In genomic region chr17:24671346-24671745, GRCm38 (mm10) we compare ENCODE assay signal across 9 mouse cellular contexts. TPM values are rescaled to one million over a fixed set of nuclear protein-coding genes. Genes with fewer than 3 reads are reported as not detected.
DNase-seq lines count a peak whose midpoint lies in the region; ATAC-seq lines count a peak whose summit lies in the region.
"Had no signal": no experiment of that assay in that cellular context is flagged by ENCODE, and none has a peak within 500 bp of the region (broad histone marks: within the 10 kb centered on the region; RNA-seq: fewer than 3 reads in every experiment).

No protein-coding gene starts in this region.

- peak overlapping the region; percentile 98; the same call in 1 of the 2 replicates for H3K9ac ChIP-seq in heart, embryonic 12.5 days
- H3K9ac ChIP-seq in hindbrain, embryonic 14.5 days, result peak overlapping the region; percentile 29; the same call in 1 of the 2 replicates
- no peak overlapping the region; the same call in 1 of the 2 replicates for H3K9ac ChIP-seq in midbrain, embryonic 11.5 days (ENCODE audit: low read length)

- H3K27ac ChIP-seq in heart, embryonic 12.5 days (ENCODE audit: poor library complexity, severe bottlenecking), result no peak overlapping the region; the same call in 1 of the 2 replicates
- H3K27ac ChIP-seq in brown adipose tissue, adult 24 weeks (replicated peaks; ENCODE audit: low read depth, low read length), result no peak overlapping the region
- no peak overlapping the region for H3K27ac ChIP-seq in hindbrain, embryonic 14.5 days
- no peak overlapping the region for H3K27ac ChIP-seq in midbrain, embryonic 11.5 days (ENCODE audit: low read depth, low read length)

- no peak for DNase-seq in heart, adult 9 months (ENCODE audit: low spot score in 2 of 2)
- no peak for DNase-seq in hindbrain, embryonic 14.5 days (ENCODE audit: low spot score)
- DNase-seq in midbrain, embryonic 11.5 days (ENCODE audit: low spot score, missing footprints), result no peak
- no peak for DNase-seq in cerebellum, adult 8-10 months
- DNase-seq in cerebellum, adult 18-20 months, result no peak
- DNase-seq in left cerebral cortex, adult 11 months (ENCODE audit: low spot score), result no peak

- H3K36me3 ChIP-seq in heart, embryonic 12.5 days, result peaks cover under 1% of the 10 kb centered on the region
- no peaks in the 10 kb centered on the region for H3K36me3 ChIP-seq in hindbrain, embryonic 14.5 days (replicated peaks; ENCODE audit: control insufficient read depth, insufficient read depth)
- H3K36me3 ChIP-seq in midbrain, embryonic 11.5 days (ENCODE audit: control insufficient read depth, insufficient read depth, low read length), result no peaks in the 10 kb centered on the region

- no peaks in the 10 kb centered on the region for H3K27me3 ChIP-seq in heart, embryonic 12.5 days (replicated peaks)
- no peaks in the 10 kb centered on the region for H3K27me3 ChIP-seq in hindbrain, embryonic 14.5 days (ENCODE audit: control insufficient read depth, insufficient read depth, low read length)
- no peaks in the 10 kb centered on the region for H3K27me3 ChIP-seq in midbrain, embryonic 11.5 days (ENCODE audit: control insufficient read depth, insufficient read depth, low read length)

- H3K4me2 ChIP-seq in heart, embryonic 12.5 days, result peak overlapping the region; percentile 90
- peak overlapping the region; percentile 82; the same call in 1 of the 2 replicates for H3K4me2 ChIP-seq in hindbrain, embryonic 14.5 days (replicated peaks)
- H3K4me2 ChIP-seq in midbrain, embryonic 11.5 days, result no peak overlapping the region

- no peaks in the 10 kb centered on the region for H3K9me3 ChIP-seq in heart, embryonic 12.5 days (replicated peaks)
- H3K9me3 ChIP-seq in hindbrain, embryonic 14.5 days (ENCODE audit: control insufficient read depth, low read length), result no peaks in the 10 kb centered on the region
- H3K9me3 ChIP-seq in midbrain, embryonic 11.5 days (ENCODE audit: control insufficient read depth, low read length), result no peaks in the 10 kb centered on the region

- peaks cover 55% of the 10 kb centered on the region for H3K4me1 ChIP-seq in heart, embryonic 12.5 days (replicated peaks)
- H3K4me1 ChIP-seq in brown adipose tissue, adult 24 weeks (ENCODE audit: control insufficient read depth, insufficient read depth, insufficient read length, low read length), result peaks cover 13% of the 10 kb centered on the region
- H3K4me1 ChIP-seq in hindbrain, embryonic 14.5 days (replicated peaks; ENCODE audit: control insufficient read depth, insufficient read depth, low read length), result peaks cover 30% of the 10 kb centered on the region
- peaks cover 24% of the 10 kb centered on the region for H3K4me1 ChIP-seq in midbrain, embryonic 11.5 days (ENCODE audit: control insufficient read depth, insufficient read depth, low read length)

- WGBS in heart, embryonic 12.5 days, result 65% methylated on average over 5 of the region's 5 CpGs
- WGBS in hindbrain, embryonic 14.5 days, result 80% methylated on average over 5 of the region's 5 CpGs
- WGBS in midbrain, embryonic 11.5 days, result 80% methylated on average over 5 of the region's 5 CpGs

- ATAC-seq in heart, embryonic 12.5 days (ENCODE audit: insufficient number of reproducible peaks, low FRiP score), result no peak
- no peak for ATAC-seq in hindbrain, embryonic 14.5 days (ENCODE audit: low FRiP score)
- ATAC-seq in midbrain, embryonic 11.5 days (ENCODE audit: low FRiP score), result no peak

- peak overlapping the region; percentile 97; the same call in 1 of the 2 replicates for H3K4me3 ChIP-seq in heart, embryonic 12.5 days
- H3K4me3 ChIP-seq in brown adipose tissue, adult 24 weeks (ENCODE audit: insufficient read depth, low read depth, low read length), result 0 out of 2 replicates have a peak overlapping the region, but pooled peaks have one; percentile 10
- no peak overlapping the region for H3K4me3 ChIP-seq in hindbrain, embryonic 14.5 days (replicated peaks; ENCODE audit: low read length)
- peak overlapping the region; percentile 3; the same call in 1 of the 2 replicates for H3K4me3 ChIP-seq in midbrain, embryonic 11.5 days (ENCODE audit: low read depth, low read length)

RNA-seq across cellular contexts. Expression of gene Zfp598, which starts 1.9 kb away (rescaled TPM):
- polyA plus RNA-seq in heart, embryonic 12.5 days (2016; fragmentation: Nextera tagmentation; extraction: Ambion mirVana), result 20.1 and 21.2 TPM in 2 replicates
- polyA plus RNA-seq in brown adipose tissue, adult 24 weeks (2012; ENCODE audit: insufficient read depth, insufficient read length, missing spikeins), result 9.2 and 10.0 TPM in 2 replicates
- 22.8 and 25.6 TPM in 2 replicates for polyA plus RNA-seq in hindbrain, embryonic 14.5 days (2014; fragmentation: Nextera tagmentation; extraction: Ambion mirVana)
- polyA plus RNA-seq in midbrain, embryonic 11.5 days (2014; fragmentation: Nextera tagmentation; extraction: Ambion mirVana), result 23.5 and 24.9 TPM in 2 replicates

RNA-seq across cellular contexts. Expression of gene Npw, which starts 13.1 kb away (rescaled TPM):
- not detected in 2 replicates for polyA plus RNA-seq in heart, embryonic 12.5 days (2016; fragmentation: Nextera tagmentation; extraction: Ambion mirVana)
- polyA plus RNA-seq in brown adipose tissue, adult 24 weeks (2012; ENCODE audit: insufficient read depth, insufficient read length, missing spikeins), result not detected in 2 replicates
- 0.83 TPM in 1 of 2 replicates, not detected in the other for polyA plus RNA-seq in hindbrain, embryonic 14.5 days (2014; fragmentation: Nextera tagmentation; extraction: Ambion mirVana)
- not detected in 2 replicates for polyA plus RNA-seq in midbrain, embryonic 11.5 days (2014; fragmentation: Nextera tagmentation; extraction: Ambion mirVana)
- polyA plus RNA-seq: frontal cortex, adult 2 months had no signal

RNA-seq across cellular contexts. Expression of gene Syngr3, which starts 18.4 kb away (rescaled TPM):
- 0.68 and 1.0 TPM in 2 replicates for polyA plus RNA-seq in heart, embryonic 12.5 days (2016; fragmentation: Nextera tagmentation; extraction: Ambion mirVana)
- not detected in 2 replicates for polyA plus RNA-seq in brown adipose tissue, adult 24 weeks (2012; ENCODE audit: insufficient read depth, insufficient read length, missing spikeins)
- 178 and 220 TPM in 2 replicates for polyA plus RNA-seq in hindbrain, embryonic 14.5 days (2014; fragmentation: Nextera tagmentation; extraction: Ambion mirVana)
- 12.7 and 13.4 TPM in 2 replicates for polyA plus RNA-seq in midbrain, embryonic 11.5 days (2014; fragmentation: Nextera tagmentation; extraction: Ambion mirVana)

RNA-seq across cellular contexts. Expression of gene Slc9a3r2, which starts 21.2 kb away (rescaled TPM):
- 56.6 and 59.7 TPM in 2 replicates for polyA plus RNA-seq in heart, embryonic 12.5 days (2016; fragmentation: Nextera tagmentation; extraction: Ambion mirVana)
- polyA plus RNA-seq in brown adipose tissue, adult 24 weeks (2012; ENCODE audit: insufficient read depth, insufficient read length, missing spikeins), result 20.1 and 32.2 TPM in 2 replicates
- polyA plus RNA-seq in hindbrain, embryonic 14.5 days (2014; fragmentation: Nextera tagmentation; extraction: Ambion mirVana), result 53.5 and 56.9 TPM in 2 replicates
- 36.1 and 36.4 TPM in 2 replicates for polyA plus RNA-seq in midbrain, embryonic 11.5 days (2014; fragmentation: Nextera tagmentation; extraction: Ambion mirVana)

RNA-seq across cellular contexts. Expression of gene Gfer, which starts 24.6 kb away (rescaled TPM):
- 34.0 and 37.8 TPM in 2 replicates for polyA plus RNA-seq in heart, embryonic 12.5 days (2016; fragmentation: Nextera tagmentation; extraction: Ambion mirVana)
- 32.8 and 36.9 TPM in 2 replicates for polyA plus RNA-seq in brown adipose tissue, adult 24 weeks (2012; ENCODE audit: insufficient read depth, insufficient read length, missing spikeins)
- 35.2 and 43.4 TPM in 2 replicates for polyA plus RNA-seq in hindbrain, embryonic 14.5 days (2014; fragmentation: Nextera tagmentation; extraction: Ambion mirVana)
- 54.8 and 59.6 TPM in 2 replicates for polyA plus RNA-seq in midbrain, embryonic 11.5 days (2014; fragmentation: Nextera tagmentation; extraction: Ambion mirVana)

Comparison
In these comparisons a context has a peak if more than half of its experiments do, and no peak if none do; other contexts are left out.
1. RNA of gene Syngr3, which starts 18.4 kb away (polyA plus RNA-seq): 178 to 220 TPM in hindbrain, embryonic 14.5 days; 12.7 to 13.4 TPM in midbrain, embryonic 11.5 days, 0.68 to 1.0 TPM in heart, embryonic 12.5 days and not detected in brown adipose tissue, adult 24 weeks; every median in the first group is over 10 times any median in the second.